In the genomic region with DNA sequence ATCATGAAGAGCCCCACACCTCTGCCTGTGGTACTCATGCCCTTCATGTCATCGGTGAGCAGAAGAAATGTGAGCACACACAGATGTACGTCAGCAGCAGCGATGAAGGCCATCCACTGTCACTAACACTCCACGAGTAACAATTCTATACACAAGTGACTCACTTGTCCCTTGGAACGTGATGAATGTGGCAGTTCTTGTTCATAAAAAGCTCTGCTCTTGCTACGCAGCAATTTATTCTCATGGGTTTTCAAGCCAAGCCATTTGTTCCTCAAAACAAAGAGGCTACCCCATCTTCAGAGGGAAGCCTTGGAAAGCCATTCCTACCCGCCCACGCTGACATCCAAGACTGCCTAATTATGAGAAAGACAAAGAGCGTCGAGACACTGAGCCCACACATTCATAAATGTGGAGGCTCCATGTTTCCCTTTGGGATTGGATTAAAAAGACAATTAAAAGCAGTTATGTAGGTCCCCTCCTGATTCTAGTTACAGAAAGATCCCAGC, we compare ENCODE assay signal across 25 mouse cellular contexts. TPM values are rescaled to one million over a fixed set of nuclear protein-coding genes. Genes with fewer than 3 reads are reported as not detected.
A peak's percentile ranks its signal among the peaks of the same experiment; 100 is the strongest.
DNase-seq lines count a peak whose midpoint lies in the region; ATAC-seq and TF ChIP-seq lines count a peak whose summit lies in the region.
"Had no signal": no experiment of that assay in that cellular context is flagged by ENCODE, and none has a peak within 500 bp of the region (broad histone marks: within the 10 kb centered on the region; RNA-seq: fewer than 3 reads in every experiment).

No protein-coding gene starts in this region.

- no peak overlapping the region for H3K4me2 ChIP-seq in hindbrain, postnatal 0 days (ENCODE audit: low read depth, low read length)
- H3K4me2 ChIP-seq in hindbrain, embryonic 14.5 days (replicated peaks), result no peak overlapping the region
- H3K4me2 ChIP-seq: embryonic facial prominence, embryonic 12.5 days; heart, embryonic 11.5 days; hindbrain, embryonic 12.5 days; limb, embryonic 13.5 days; liver, embryonic 12.5 days; neural tube, embryonic 15.5 days had no signal

- peak; percentile 14 for DNase-seq in cerebellum, adult 8-10 months
- DNase-seq in hindbrain, postnatal 0 days (ENCODE audit: low spot score), result peak; percentile 38
- no peak for DNase-seq in hindbrain, embryonic 14.5 days (ENCODE audit: low spot score)
- DNase-seq in left cerebral cortex, postnatal 14 days (ENCODE audit: low spot score in 2 of 2), result peak; percentile 51 to 60
- no peak for DNase-seq in left cerebral cortex, postnatal 4 days
- DNase-seq in brain, embryonic 14.5 days (ENCODE audit: low read depth), result peak; percentile 73
- no peak for DNase-seq in heart, postnatal 36 days
- DNase-seq: forebrain, postnatal 0 days; gastrocnemius, postnatal 14 days; heart, adult 11 months; kidney, adult 2 months; lung, adult 18-20 months; lung, postnatal 10 days; thymus, adult 18-20 months; thymus, postnatal 4 days had no signal

- peaks cover 17% of the 10 kb centered on the region for H3K4me1 ChIP-seq in hindbrain, postnatal 0 days (ENCODE audit: insufficient read depth, low read length)
- peaks cover 8% of the 10 kb centered on the region for H3K4me1 ChIP-seq in hindbrain, embryonic 14.5 days (replicated peaks; ENCODE audit: control insufficient read depth, insufficient read depth, low read length)

- TF ChIP-seq CTCF in hindbrain, postnatal 0 days (IDR thresholded peaks at IDR 0.05; ENCODE audit: low read depth), result no peak
- no peak for TF ChIP-seq CTCF in brain, embryonic 14.5 days (IDR thresholded peaks at IDR 0.05; ENCODE audit: borderline replicate concordance, extremely low read depth, insufficient read depth, insufficient read length)

- intact Hi-C loops in left cerebral cortex, postnatal 14 days (cut with DNase I), result no loop called here
- intact Hi-C loops in left cerebral cortex, postnatal 4 days (cut with DNase I), result no loop called here
- intact Hi-C loops in heart, postnatal 36 days (cut with DNase I), result no loop called here

- H3K4me3 ChIP-seq in hindbrain, postnatal 0 days (ENCODE audit: low read length), result no peak overlapping the region
- no peak overlapping the region for H3K4me3 ChIP-seq in hindbrain, embryonic 14.5 days (replicated peaks; ENCODE audit: low read length)
- H3K4me3 ChIP-seq: embryonic facial prominence, embryonic 12.5 days; hindbrain, embryonic 12.5 days; limb, embryonic 13.5 days; liver, embryonic 12.5 days; midbrain, embryonic 10.5 days; neural tube, embryonic 15.5 days had no signal

- H3K9ac ChIP-seq in hindbrain, postnatal 0 days (replicated peaks; ENCODE audit: low read length), result no peak overlapping the region
- H3K9ac ChIP-seq in hindbrain, embryonic 14.5 days, result no peak overlapping the region
- H3K9ac ChIP-seq: embryonic facial prominence, embryonic 12.5 days; forebrain, postnatal 0 days; hindbrain, embryonic 12.5 days; limb, embryonic 13.5 days; liver, embryonic 12.5 days; neural tube, embryonic 15.5 days had no signal

- WGBS in hindbrain, postnatal 0 days, result 37% methylated on average over 10 of the region's 10 CpGs
- WGBS in hindbrain, embryonic 14.5 days, result 48% methylated on average over 10 of the region's 10 CpGs

- no peak for TF ChIP-seq POLR2A in brain, embryonic 14.5 days (IDR thresholded peaks at IDR 0.05; ENCODE audit: borderline replicate concordance, extremely low read depth, insufficient read depth, insufficient read length, poor library complexity, severe bottlenecking)

- no peak for ATAC-seq in cerebellum, adult (ENCODE audit: insufficient number of reproducible peaks, low FRiP score, low TSS enrichment)
- ATAC-seq in hindbrain, postnatal 0 days, result peak; percentile 19; the same call in 1 of the 2 replicates
- no peak for ATAC-seq in hindbrain, embryonic 14.5 days (ENCODE audit: low FRiP score)
- ATAC-seq: CD4-positive, CD25-positive, alpha-beta regulatory T cell, adult 4 months; forebrain, postnatal 0 days; liver, embryonic 12.5 days had no signal

- no peaks in the 10 kb centered on the region for H3K27me3 ChIP-seq in hindbrain, postnatal 0 days (ENCODE audit: insufficient read depth, low read length)
- no peaks in the 10 kb centered on the region for H3K27me3 ChIP-seq in hindbrain, embryonic 14.5 days (ENCODE audit: control insufficient read depth, insufficient read depth, low read length)
- H3K27me3 ChIP-seq: embryonic facial prominence, embryonic 12.5 days; hindbrain, embryonic 12.5 days; limb, embryonic 13.5 days; neural tube, embryonic 15.5 days had no signal

- no peaks in the 10 kb centered on the region; the same call in 1 of the 2 replicates for H3K36me3 ChIP-seq in hindbrain, postnatal 0 days (ENCODE audit: insufficient read depth, low read length)
- no peaks in the 10 kb centered on the region for H3K36me3 ChIP-seq in hindbrain, embryonic 14.5 days (replicated peaks; ENCODE audit: control insufficient read depth, insufficient read depth)

- no peaks in the 10 kb centered on the region for H3K9me3 ChIP-seq in hindbrain, postnatal 0 days (ENCODE audit: low read length)
- H3K9me3 ChIP-seq in hindbrain, embryonic 14.5 days (ENCODE audit: control insufficient read depth, low read length), result no peaks in the 10 kb centered on the region
- H3K9me3 ChIP-seq: embryonic facial prominence, embryonic 12.5 days; hindbrain, embryonic 12.5 days; limb, embryonic 13.5 days; liver, embryonic 12.5 days; midbrain, embryonic 10.5 days; neural tube, embryonic 15.5 days had no signal

- peak overlapping the region; percentile 48; the same call in 1 of the 2 replicates for H3K27ac ChIP-seq in hindbrain, postnatal 0 days
- H3K27ac ChIP-seq in hindbrain, embryonic 14.5 days, result no peak overlapping the region
- H3K27ac ChIP-seq: embryonic facial prominence, embryonic 12.5 days; hindbrain, embryonic 12.5 days; kidney, postnatal 0 days; limb, embryonic 13.5 days; liver, embryonic 12.5 days; midbrain, embryonic 10.5 days; neural tube, embryonic 15.5 days had no signal

RNA-seq across cellular contexts. Expression of gene Appl2, which starts 8.6 kb away (rescaled TPM):
- total RNA-seq in hindbrain, postnatal 0 days (2014; rRNA removed), result 42.2 and 65.0 TPM in 2 replicates
- polyA plus RNA-seq in hindbrain, postnatal 0 days (2015; fragmentation: Nextera tagmentation; extraction: Ambion mirVana), result 45.2 and 48.6 TPM in 2 replicates
- polyA plus RNA-seq in hindbrain, embryonic 14.5 days (2014; fragmentation: Nextera tagmentation; extraction: Ambion mirVana), result 37.1 and 39.9 TPM in 2 replicates
- 10 to 100 TPM; 41.8 to 45.2 TPM for total RNA-seq in left cerebral cortex, postnatal 14 days (2021)
- 10 to 100 TPM; 35.9 to 38.8 TPM for total RNA-seq in left cerebral cortex, postnatal 4 days (2021)
- 16.1 and 36.8 TPM in 2 replicates for polyA plus RNA-seq in brain, embryonic 14.5 days (2012; rRNA removed)
- 10 to 100 TPM; 37.2 to 44.4 TPM for total RNA-seq in heart, postnatal 36 days (2021)

Comparison
In these comparisons a context has a peak if more than half of its experiments do, and no peak if none do; other contexts are left out.
1. DNase-seq: peak in cerebellum, adult 8-10 months (single experiment), hindbrain, postnatal 0 days (single experiment), left cerebral cortex, postnatal 14 days (2 of 2) and brain, embryonic 14.5 days (single experiment); none in hindbrain, embryonic 14.5 days (single experiment), left cerebral cortex, postnatal 4 days (single experiment) and heart, postnatal 36 days (0 of 2).